Mouse (Mus musculus) thymus, adult 2 months (tissue): ENCODE results near the gene Gpc1.

ENCODE experiments used
- CTCF ChIP-seq: fragments of 200-500 bp; IDR thresholded peaks from 2 replicates; pipeline ENCODE4 v1.5.1; 2012; ENCODE audit warnings: mild to moderate bottlenecking, control low read depth, low read length, moderate library complexity, borderline replicate concordance; ENCODE audit not compliant: control insufficient read depth, poor library complexity, insufficient read depth; ENCODE audit errors: extremely low read depth
- POLR2A ChIP-seq: fragments of 200-500 bp; IDR thresholded peaks from 2 replicates; pipeline ENCODE4 v1.6.1; 2012; ENCODE audit warnings: mild to moderate bottlenecking, low read length, control low read depth, moderate library complexity; ENCODE audit not compliant: control insufficient read depth, poor library complexity, insufficient read depth; ENCODE audit errors: extremely low read depth

DNA sequence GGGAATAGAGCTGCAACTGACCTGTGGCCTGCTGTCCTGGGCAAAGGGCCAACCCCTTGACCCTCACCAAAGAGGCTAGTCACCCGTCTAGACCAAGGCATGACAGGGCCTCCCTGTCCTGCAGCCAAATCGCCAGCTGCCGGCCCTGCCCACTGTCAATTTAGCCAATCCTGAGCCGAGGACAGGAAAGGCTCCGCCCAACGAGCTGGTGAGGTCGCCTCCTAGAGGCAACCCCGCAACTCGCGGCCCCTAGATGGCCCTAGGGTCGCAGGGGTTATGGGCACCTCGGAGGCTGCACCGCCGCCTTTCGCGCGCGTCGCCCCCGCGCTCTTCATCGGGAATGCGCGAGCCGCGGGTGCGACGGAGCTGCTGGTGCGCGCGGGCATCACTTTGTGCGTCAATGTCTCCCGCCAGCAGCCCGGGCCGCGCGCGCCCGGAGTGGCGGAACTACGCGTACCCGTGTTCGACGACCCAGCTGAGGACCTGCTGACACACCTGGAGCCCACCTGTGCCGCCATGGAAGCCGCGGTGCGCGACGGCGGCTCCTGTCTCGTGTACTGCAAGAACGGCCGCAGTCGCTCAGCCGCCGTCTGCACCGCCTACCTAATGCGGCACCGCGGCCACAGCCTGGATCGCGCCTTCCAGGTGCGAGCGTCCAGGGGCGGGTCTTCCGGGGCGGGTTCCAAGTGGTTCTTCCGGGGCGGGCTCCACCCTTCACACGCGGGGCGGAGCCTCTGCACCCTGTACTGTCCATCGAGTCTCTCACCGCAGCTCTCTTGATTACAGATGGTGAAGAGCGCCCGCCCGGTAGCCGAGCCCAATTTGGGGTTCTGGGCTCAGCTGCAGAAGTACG lies 75.6 kb downstream of the Gpc1 start, which contains the start of gene Dusp28:
- TF ChIP-seq CTCF: peak; percentile 55; the same call in 1 of the 2 replicates
- peak; percentile 84 for TF ChIP-seq POLR2A
